Mouse (Mus musculus) liver, embryonic 12.5 days (tissue): ENCODE measurements around the gene Tfpt. TPM values are rescaled to one million over a fixed set of nuclear protein-coding genes. Genes with fewer than 3 reads are reported as not detected.
"Not testable (repeated sequence)": the region's sequence is repeated elsewhere in the genome, so short reads cannot be mapped to it uniquely, and the experiment has no call there.

Source experiments
- ATAC-seq: fragments of 200-750 bp; cut with Nextera tagmentation; 2 replicates; pipeline ENCODE4 v1.8.0; 2017; ENCODE audit warnings: moderate number of reproducible peaks, mild to moderate bottlenecking, moderate library complexity
- H3K27ac ChIP-seq: fragments of 300-500 bp; sonication (generic); 2 replicates; pipeline ENCODE4 v1.5.1; 2016; ENCODE audit warnings: mild to moderate bottlenecking
- H3K27me3 ChIP-seq: fragments of 300-500 bp; sonication (generic); replicated peaks from 2 replicates; pipeline ENCODE4 v1.6.1; 2016; ENCODE audit warnings: mild to moderate bottlenecking, moderate library complexity
- H3K36me3 ChIP-seq: fragments of 300-500 bp; sonication (generic); 2 replicates; pipeline ENCODE4 v1.6.1; 2016; ENCODE audit warnings: mild to moderate bottlenecking, moderate library complexity
- H3K4me1 ChIP-seq: fragments of 300-500 bp; sonication (generic); 2 replicates; pipeline ENCODE4 v1.6.1; 2016
- H3K4me2 ChIP-seq: fragments of 300-500 bp; sonication (generic); 2 replicates; pipeline ENCODE4 v1.6.1; 2016; ENCODE audit warnings: mild to moderate bottlenecking, moderate library complexity
- H3K4me3 ChIP-seq: fragments of 300-500 bp; sonication (generic); 2 replicates; pipeline ENCODE4 v1.5.1; 2016; ENCODE audit warnings: mild to moderate bottlenecking, moderate library complexity
- H3K9ac ChIP-seq: fragments of 300-500 bp; sonication (generic); 2 replicates; pipeline ENCODE4 v1.6.1; 2016; ENCODE audit warnings: mild to moderate bottlenecking, moderate library complexity
- H3K9me3 ChIP-seq: fragments of 300-500 bp; sonication (generic); replicated peaks from 2 replicates; pipeline ENCODE4 v1.6.1; 2016; ENCODE audit warnings: mild to moderate bottlenecking, moderate library complexity
- WGBS: fragments of 180-500 bp; shearing (Covaris S2); methylation state at CpG from one replicate; pipeline ENCODE4 v1.1.7; 2016; ENCODE audit not compliant: insufficient replicate concordance; 5-methylcytosine and 5-hydroxymethylcytosine counted together
- polyA plus RNA-seq: library from polyadenylated mRNA; unstranded; fragments of >200 nt; fragmentation: Nextera tagmentation; extraction: Ambion mirVana; gene quantifications from 2 replicates; pipeline ENCODE4 v1.2.1, GENCODE M21; 2016

Gene Tfpt
- polyA plus RNA-seq, 1 experiment from 2014 or later: 17.6 TPM

DNA sequence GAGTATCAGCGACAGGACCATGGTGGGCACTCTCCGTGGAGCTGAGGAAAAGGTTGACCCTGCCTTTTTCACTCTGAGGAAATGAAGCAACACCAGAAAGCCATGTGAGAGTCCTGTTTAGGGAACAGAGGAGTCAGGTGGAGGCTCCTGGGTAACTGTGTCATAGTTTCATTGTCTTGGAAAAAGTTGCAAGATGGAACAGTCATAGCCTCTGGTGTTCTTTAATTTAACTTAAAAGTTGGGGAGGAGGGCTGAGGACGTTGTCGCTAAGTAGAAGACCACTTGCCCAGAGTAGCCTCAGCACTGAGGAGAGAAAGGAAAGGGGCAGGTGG, 13.7 kb downstream of the Tfpt start, which contains the start of gene Oscar:
TSS of gene Oscar (minus strand) at position 101 of the 332 bp plus-strand sequence.
- H3K36me3 ChIP-seq: peaks cover 24% of the 10 kb centered on the region
- H3K9ac ChIP-seq: no peak within 1 kb of the TSS
- H3K27ac ChIP-seq: no peak within 1 kb of the TSS
- H3K27me3 ChIP-seq: peaks cover 6% of the 10 kb centered on the region; the same call in 1 of the 2 replicates
- whole genome bisulfite sequencing: 63% methylated on average over 4 of the region's 4 CpGs
- no peaks in the 10 kb centered on the region for H3K9me3 ChIP-seq
- no peak for ATAC-seq
- peak within 1 kb of the TSS; percentile 82 for H3K4me3 ChIP-seq
- H3K4me2 ChIP-seq: peak within 1 kb of the TSS; percentile 86
- peaks cover 31% of the 10 kb centered on the region for H3K4me1 ChIP-seq

DNA sequence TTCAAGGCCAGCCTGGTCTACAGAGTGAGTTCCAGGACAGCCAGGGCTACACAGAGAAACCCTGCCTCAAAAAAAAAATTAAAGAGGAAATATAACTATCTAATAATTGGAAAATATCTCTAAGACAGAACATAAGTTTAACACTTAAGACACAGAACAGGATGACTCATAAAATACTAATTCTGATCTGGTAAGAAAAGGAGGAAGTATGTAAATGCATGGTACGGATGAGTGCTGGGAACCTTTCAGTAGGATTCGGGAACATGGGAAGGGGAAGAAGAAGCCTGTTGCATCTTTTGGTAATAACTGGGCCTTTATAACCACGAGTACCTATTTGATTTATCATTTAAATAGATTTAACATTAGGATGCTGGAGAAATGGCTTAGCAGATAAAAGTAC, 15.7 kb downstream of the Tfpt start:
- ATAC-seq: no peak
- Histone ChIP-seq H3K4me3 (no peak overlapping the region), H3K27ac (no peak overlapping the region), H3K27me3 (peaks cover 6% of the 10 kb centered on the region; the same call in 1 of the 2 replicates), H3K9ac (no peak overlapping the region), H3K36me3 (peaks cover 4% of the 10 kb centered on the region), H3K9me3 (no peaks in the 10 kb centered on the region), H3K4me1 (peaks cover 33% of the 10 kb centered on the region), H3K4me2 (no peak overlapping the region)
- 55% methylated on average over 3 of the region's 3 CpGs for WGBS

DNA sequence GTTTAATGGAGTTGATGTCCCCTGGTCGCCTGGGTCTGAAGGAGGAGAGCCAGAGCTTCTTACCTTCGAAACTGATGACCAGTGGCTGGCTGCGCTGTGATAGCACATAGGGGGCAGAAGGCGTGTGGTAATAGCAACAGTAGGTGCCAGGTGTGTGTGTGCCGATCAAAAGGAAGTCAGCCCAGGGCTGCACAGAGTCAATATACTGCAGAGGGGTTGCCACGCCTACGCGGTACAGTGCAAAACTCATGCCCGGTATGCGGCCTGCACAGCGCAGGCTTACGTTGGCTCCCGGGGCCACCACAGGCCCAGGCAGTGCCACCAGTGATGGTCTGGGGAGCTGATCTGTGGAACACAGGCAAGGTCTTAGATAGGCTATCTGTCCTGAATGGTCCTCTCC, 18.7 kb downstream of the Tfpt start:
- Histone ChIP-seq H3K4me2 (no peak overlapping the region), H3K4me1 (peaks cover 8% of the 10 kb centered on the region), H3K36me3 (no peaks in the 10 kb centered on the region), H3K9me3 (no peaks in the 10 kb centered on the region), H3K27ac (0 out of 2 replicates have a peak overlapping the region, but pooled peaks have one; percentile 25), H3K27me3 (peaks cover 6% of the 10 kb centered on the region; the same call in 1 of the 2 replicates), H3K9ac (no peak overlapping the region), H3K4me3 (no peak overlapping the region)
- ATAC-seq: 0 out of 2 replicates have a peak, but pooled peaks have one; percentile 26
- WGBS: 75% methylated on average over 13 of the region's 13 CpGs

DNA sequence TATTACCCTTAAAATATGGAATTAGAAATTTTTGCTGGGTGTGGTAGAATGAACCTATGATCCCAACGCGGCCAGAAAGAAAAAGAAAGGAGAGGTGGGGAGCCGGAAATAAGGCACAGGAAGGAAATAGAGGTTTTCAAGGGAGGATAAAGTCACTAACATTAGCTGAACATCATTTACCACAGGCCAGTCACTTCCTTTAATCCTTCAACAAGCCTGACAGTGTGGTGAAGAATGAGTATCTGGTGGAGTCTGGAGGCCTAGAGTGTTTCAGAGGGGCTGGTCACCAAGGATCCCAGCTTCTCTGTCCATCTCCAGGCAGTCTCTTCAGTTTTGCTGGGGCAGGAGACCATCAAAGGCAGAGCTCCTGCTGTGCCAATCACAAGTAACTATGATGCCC, 19.3 kb downstream of the Tfpt start:
- peaks cover 6% of the 10 kb centered on the region; the same call in 1 of the 2 replicates for H3K4me1 ChIP-seq
- H3K36me3 ChIP-seq: no peaks in the 10 kb centered on the region
- no peak overlapping the region for H3K4me3 ChIP-seq
- 32% methylated on average over 3 of the region's 3 CpGs for WGBS
- no peak overlapping the region for H3K4me2 ChIP-seq
- no peak for ATAC-seq
- 0 out of 2 replicates have a peak overlapping the region, but pooled peaks have one; percentile 25 for H3K27ac ChIP-seq
- H3K9me3 ChIP-seq: no peaks in the 10 kb centered on the region
- no peak overlapping the region for H3K9ac ChIP-seq
- H3K27me3 ChIP-seq: peaks cover 6% of the 10 kb centered on the region; the same call in 1 of the 2 replicates

GRCm38 (mm10) chr7:3609082-3609481, 20.6 kb downstream of the Tfpt start:
- no peak for ATAC-seq
- Histone ChIP-seq H3K36me3 (no peaks in the 10 kb centered on the region), H3K9me3 (no peaks in the 10 kb centered on the region), H3K27ac (no peak overlapping the region), H3K4me3 (no peak overlapping the region), H3K4me2 (no peak overlapping the region), H3K9ac (no peak overlapping the region), H3K27me3 (no peaks in the 10 kb centered on the region), H3K4me1 (peaks cover 6% of the 10 kb centered on the region; the same call in 1 of the 2 replicates)
- 40% methylated on average over 3 of the region's 3 CpGs for WGBS

- ATAC-seq: no peak
Observed at GRCm38 (mm10) chr7:3608668-3609067, 21.1 kb downstream of the Tfpt start.

DNA sequence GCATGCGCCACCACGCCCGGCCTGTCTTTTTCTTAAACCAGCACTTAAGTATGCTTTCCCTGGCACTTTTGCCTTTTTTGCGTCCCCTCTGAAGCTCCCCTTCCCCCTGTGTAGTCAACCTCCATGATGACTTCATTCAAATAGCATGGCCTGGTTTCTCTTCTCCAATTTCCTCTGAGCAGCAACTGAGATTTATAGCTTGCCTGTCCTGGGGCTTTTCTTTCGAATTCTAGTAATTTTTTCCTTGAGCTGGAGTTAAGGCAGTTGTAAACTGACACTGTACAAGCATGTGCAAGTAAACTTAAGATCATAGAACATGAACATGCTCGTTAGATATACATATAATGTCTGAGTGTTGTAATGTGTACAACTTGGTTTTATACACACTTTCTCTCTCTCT, 22.3 kb downstream of the Tfpt start:
- H3K9me3 ChIP-seq: no peaks in the 10 kb centered on the region
- no peaks in the 10 kb centered on the region for H3K27me3 ChIP-seq
- H3K27ac ChIP-seq: no peak overlapping the region
- H3K9ac ChIP-seq: no peak overlapping the region
- ATAC-seq: no peak
- H3K4me1 ChIP-seq: peaks cover 6% of the 10 kb centered on the region; the same call in 1 of the 2 replicates
- H3K36me3 ChIP-seq: no peaks in the 10 kb centered on the region
- 76% methylated on average over 6 of the region's 6 CpGs for WGBS
- H3K4me2 ChIP-seq: no peak overlapping the region
- no peak overlapping the region for H3K4me3 ChIP-seq

More at GRCm38 (mm10) chr7:3608668-3609067, 21.1 kb downstream of the Tfpt start:
- Histone ChIP-seq H3K9me3 (no peaks in the 10 kb centered on the region), H3K9ac (no peak overlapping the region), H3K27ac (no peak overlapping the region), H3K27me3 (no peaks in the 10 kb centered on the region), H3K4me2 (no peak overlapping the region), H3K4me1 (peaks cover 6% of the 10 kb centered on the region; the same call in 1 of the 2 replicates), H3K36me3 (no peaks in the 10 kb centered on the region), H3K4me3 (no peak overlapping the region)
- WGBS: 73% methylated on average over 3 of the region's 3 CpGs

- Histone ChIP-seq H3K27ac (no peak overlapping the region), H3K4me1 (peaks cover 6% of the 10 kb centered on the region; the same call in 1 of the 2 replicates), H3K9me3 (no peaks in the 10 kb centered on the region), H3K27me3 (no peaks in the 10 kb centered on the region), H3K4me2 (no peak overlapping the region), H3K4me3 (no peak overlapping the region), H3K9ac (no peak overlapping the region), H3K36me3 (no peaks in the 10 kb centered on the region)
- peak; percentile 60; the same call in 1 of the 2 replicates for ATAC-seq
- 11% methylated on average over 2 of the region's 2 CpGs for WGBS
Observed at GRCm38 (mm10) chr7:3606798-3607197, 22.9 kb downstream of the Tfpt start.

DNA sequence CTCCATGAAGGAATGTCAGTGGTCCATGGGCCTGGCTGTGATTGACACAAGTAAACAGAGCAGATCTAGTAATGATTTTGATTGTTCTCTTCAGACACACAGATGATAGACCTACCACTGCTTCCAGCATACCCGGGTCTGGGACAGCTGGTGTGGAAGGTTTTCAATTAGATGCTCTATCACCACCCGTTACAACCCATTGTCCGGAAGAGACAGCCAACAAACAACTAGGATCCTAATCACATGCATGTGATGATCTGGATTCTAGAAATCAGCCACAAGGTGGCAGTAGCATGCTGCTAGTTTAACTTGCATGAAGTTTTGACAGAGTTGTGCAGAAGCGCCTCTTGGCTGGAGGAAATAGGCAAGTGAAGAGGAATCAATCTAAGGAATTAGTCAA, 28.6 kb downstream of the Tfpt start:
- Histone ChIP-seq H3K9me3 (no peaks in the 10 kb centered on the region), H3K36me3 (no peaks in the 10 kb centered on the region), H3K4me1 (no peaks in the 10 kb centered on the region), H3K4me2 (no peak overlapping the region), H3K27me3 (no peaks in the 10 kb centered on the region), H3K4me3 (no peak overlapping the region), H3K9ac (no peak overlapping the region), H3K27ac (no peak overlapping the region)
- 7% methylated on average over 4 of the region's 4 CpGs for WGBS
- ATAC-seq: no peak

- not testable (repeated sequence) for H3K27me3 ChIP-seq, H3K27ac ChIP-seq, H3K9me3 ChIP-seq, H3K4me2 ChIP-seq, ATAC-seq, H3K4me1 ChIP-seq, H3K9ac ChIP-seq, H3K4me3 ChIP-seq, H3K36me3 ChIP-seq
- 28% methylated on average over 1 of the region's 1 CpGs for WGBS
Observed at GRCm38 (mm10) chr7:3597755-3598154, 32.0 kb downstream of the Tfpt start.

DNA sequence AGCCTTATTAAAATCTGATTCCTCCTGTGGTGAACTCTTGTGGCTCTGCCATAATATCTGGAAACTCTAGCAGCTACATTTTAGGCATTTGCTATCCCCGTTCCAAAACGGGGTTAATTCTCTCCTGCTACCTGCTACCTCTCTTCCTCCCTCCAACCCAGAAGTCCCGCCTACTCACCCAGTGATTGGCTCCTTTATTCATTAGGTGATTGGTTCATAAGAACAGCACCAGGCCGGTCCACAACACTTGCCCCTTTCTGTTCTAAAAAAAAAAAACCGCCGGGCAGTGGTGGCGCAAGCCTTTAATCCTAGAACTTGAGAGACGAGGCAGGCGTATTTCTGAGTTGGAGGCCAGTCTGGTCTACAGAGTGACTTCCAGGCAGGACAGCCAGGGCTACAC, 34.6 kb downstream of the Tfpt start:
- Histone ChIP-seq H3K4me3 (peak overlapping the region; percentile 47), H3K36me3 (no peaks in the 10 kb centered on the region), H3K27me3 (no peaks in the 10 kb centered on the region), H3K4me1 (peaks cover 6% of the 10 kb centered on the region; the same call in 1 of the 2 replicates), H3K27ac (no peak overlapping the region), H3K4me2 (peak overlapping the region; percentile 60), H3K9ac (peak overlapping the region; percentile 42; the same call in 1 of the 2 replicates), H3K9me3 (no peaks in the 10 kb centered on the region)
- ATAC-seq: peak; percentile 84
- 11% methylated on average over 9 of the region's 9 CpGs for WGBS

- no peak overlapping the region for H3K27ac ChIP-seq
- H3K9me3 ChIP-seq: no peaks in the 10 kb centered on the region
- H3K4me3 ChIP-seq: peak overlapping the region; percentile 47
- no peaks in the 10 kb centered on the region for H3K36me3 ChIP-seq
- WGBS: 12% methylated on average over 5 of the region's 5 CpGs
- peak; percentile 72 for ATAC-seq
- H3K4me1 ChIP-seq: peaks cover 6% of the 10 kb centered on the region; the same call in 1 of the 2 replicates
- peak overlapping the region; percentile 60 for H3K4me2 ChIP-seq
- H3K27me3 ChIP-seq: no peaks in the 10 kb centered on the region
- H3K9ac ChIP-seq: peak overlapping the region; percentile 42; the same call in 1 of the 2 replicates
Observed at GRCm38 (mm10) chr7:3594686-3595085, 35.0 kb downstream of the Tfpt start.

DNA sequence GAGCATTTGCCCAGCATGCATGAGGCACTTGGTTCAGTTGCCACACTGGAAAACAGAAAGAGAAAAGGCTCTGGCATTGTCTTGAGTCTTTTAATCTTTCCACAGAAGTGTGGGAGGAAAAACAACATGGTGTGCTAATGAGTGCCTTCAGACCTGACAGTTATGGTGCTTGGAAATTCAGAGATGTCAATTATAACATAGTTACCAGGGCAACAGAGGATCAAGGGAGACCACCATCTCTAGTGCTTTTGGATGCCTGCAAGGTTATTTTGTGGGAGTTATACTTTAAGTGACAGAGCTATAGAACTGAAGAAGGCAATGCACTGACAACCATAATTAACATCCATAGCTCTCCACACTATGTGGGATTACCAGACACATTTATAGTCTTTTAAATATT, 35.9 kb downstream of the Tfpt start:
- peaks cover 6% of the 10 kb centered on the region; the same call in 1 of the 2 replicates for H3K4me1 ChIP-seq
- H3K9ac ChIP-seq: no peak overlapping the region
- H3K27ac ChIP-seq: no peak overlapping the region
- H3K9me3 ChIP-seq: no peaks in the 10 kb centered on the region
- no peak overlapping the region for H3K4me2 ChIP-seq
- ATAC-seq: no peak
- H3K4me3 ChIP-seq: no peak overlapping the region
- no peaks in the 10 kb centered on the region for H3K36me3 ChIP-seq
- H3K27me3 ChIP-seq: no peaks in the 10 kb centered on the region
